Mouse (Mus musculus): ENCODE results near the gene Apol9a.
"Not testable (repeated sequence)": the region's sequence is repeated elsewhere in the genome, so short reads cannot be mapped to it uniquely, and the experiment has no call there.

- not testable (repeated sequence) for TF ChIP-seq CTCF (IDR thresholded peaks at IDR 0.05; ENCODE audit: insufficient read depth, low read length); POLR2A (IDR thresholded peaks at IDR 0.05; ENCODE audit: borderline replicate concordance, extremely low read depth, low read depth, low read length)
These were observed 12.0 kb upstream of the Apol9a start for GRCm38 (mm10) chr15:77422925-77423324.

Data from lung, adult 2 months (tissue).